Mouse (Mus musculus) 3T3-L1 (cell line): Measurements from ENCODE around the gene Zbtb8os.
A peak's percentile ranks its signal among the peaks of the same experiment; 100 is the strongest.

ENCODE experiments used
- DNase-seq: peaks from one replicate; pipeline ENCODE4 v3.0.0-alpha.2; 2015; ENCODE audit warnings: low read depth, low spot score

Zbtb8os gene

GRCm38 (mm10) chr4:129335216-129336074 is at the start of gene Zbtb8os, which contains the start of gene Rbbp4:
Zbtb8os (plus strand) TSS chr4:129335695.
Rbbp4 (minus strand) TSS chr4:129335370.
- DNase-seq = peak; percentile 97

GRCm38 (mm10) chr4:129286001-129286682 is 49.4 kb upstream of the Zbtb8os start:
- peak; percentile 70 for DNase-seq

GRCm38 (mm10) chr4:129286683-129287471 is 48.6 kb upstream of the Zbtb8os start:
- DNase-seq = peak; percentile 70

- no peak for DNase-seq
Observed at GRCm38 (mm10) chr4:129287472-129287981, 48.0 kb upstream of the Zbtb8os start, which contains the start of gene Sync. Sync (plus strand) TSS chr4:129287617.

GRCm38 (mm10) chr4:129288067-129288466 is 47.4 kb upstream of the Zbtb8os start:
- peak; percentile 64 for DNase-seq

- DNase-seq = no peak
Observed at GRCm38 (mm10) chr4:129289671-129290070, 45.8 kb upstream of the Zbtb8os start.

GRCm38 (mm10) chr4:129292831-129293230 is 42.7 kb upstream of the Zbtb8os start:
- no peak for DNase-seq

GRCm38 (mm10) chr4:129293702-129294101 is 41.8 kb upstream of the Zbtb8os start:
- DNase-seq = no peak

GRCm38 (mm10) chr4:129295188-129295587 is 40.3 kb upstream of the Zbtb8os start:
- DNase-seq = no peak

GRCm38 (mm10) chr4:129296066-129296465 is 39.4 kb upstream of the Zbtb8os start:
- no peak for DNase-seq

GRCm38 (mm10) chr4:129297724-129298123 is 37.8 kb upstream of the Zbtb8os start:
- peak; percentile 51 for DNase-seq

GRCm38 (mm10) chr4:129299121-129299520 is 36.4 kb upstream of the Zbtb8os start:
- DNase-seq = no peak

GRCm38 (mm10) chr4:129303401-129303800 is 32.1 kb upstream of the Zbtb8os start:
- DNase-seq = peak; percentile 91

GRCm38 (mm10) chr4:129303816-129304215 is 31.7 kb upstream of the Zbtb8os start:
- peak; percentile 79 for DNase-seq

GRCm38 (mm10) chr4:129304306-129304705 is 31.2 kb upstream of the Zbtb8os start:
- peak; percentile 36 for DNase-seq

- DNase-seq = no peak
Observed at GRCm38 (mm10) chr4:129307936-129308335, 27.6 kb upstream of the Zbtb8os start.

GRCm38 (mm10) chr4:129313886-129314285 is 21.6 kb upstream of the Zbtb8os start:
- DNase-seq = no peak

GRCm38 (mm10) chr4:129320876-129321275 is 14.6 kb upstream of the Zbtb8os start:
- DNase-seq = no peak

- no peak for DNase-seq
Observed at GRCm38 (mm10) chr4:129322042-129322441, 13.5 kb upstream of the Zbtb8os start.

- no peak for DNase-seq
Observed at GRCm38 (mm10) chr4:129323491-129323890, 12.0 kb upstream of the Zbtb8os start.

GRCm38 (mm10) chr4:129324756-129325155 is 10.7 kb upstream of the Zbtb8os start:
- peak; percentile 91 for DNase-seq

GRCm38 (mm10) chr4:129326191-129326590 is 9.3 kb upstream of the Zbtb8os start:
- no peak for DNase-seq
